ENCODE assay signal across 27 mouse cellular contexts in the genomic region with DNA sequence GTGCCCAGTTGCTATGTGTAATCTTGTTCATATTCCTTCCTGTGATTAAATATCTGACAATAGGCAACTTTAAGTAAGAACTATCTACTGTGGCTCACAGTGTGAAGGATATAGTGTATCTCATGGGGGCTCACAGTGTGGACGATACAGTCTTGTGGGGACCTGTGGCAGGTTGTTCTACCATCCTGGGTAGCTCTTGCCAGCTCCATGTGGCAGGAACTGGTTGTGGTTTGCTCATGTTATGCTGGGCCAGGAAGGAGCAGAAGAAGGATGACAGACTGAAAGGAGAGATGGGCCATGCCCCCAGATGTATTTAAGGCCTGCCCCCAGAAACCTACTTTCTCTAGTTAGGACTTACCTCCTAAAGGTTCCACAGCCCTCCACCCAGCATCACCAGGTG. TPM values are rescaled to one million over a fixed set of nuclear protein-coding genes. Genes with fewer than 3 reads are reported as not detected.
A peak's percentile ranks its signal among the peaks of the same experiment; 100 is the strongest.
DNase-seq lines count a peak whose midpoint lies in the region; ATAC-seq lines count a peak whose summit lies in the region.
"Had no signal": no experiment of that assay in that cellular context is flagged by ENCODE, and none has a peak within 500 bp of the region (broad histone marks: within the 10 kb centered on the region; RNA-seq: fewer than 3 reads in every experiment).

No protein-coding gene starts in this region.

- H3K9me3 ChIP-seq in hindbrain, embryonic 14.5 days (ENCODE audit: control insufficient read depth, low read length), result no peaks in the 10 kb centered on the region
- H3K9me3 ChIP-seq: embryonic facial prominence, embryonic 10.5 days; embryonic facial prominence, embryonic 13.5 days; forebrain, embryonic 10.5 days; heart, embryonic 12.5 days; heart, embryonic 15.5 days; hindbrain, embryonic 15.5 days had no signal

- no peak overlapping the region for H3K27ac ChIP-seq in hindbrain, embryonic 14.5 days
- H3K27ac ChIP-seq: embryonic facial prominence, embryonic 10.5 days; embryonic facial prominence, embryonic 13.5 days; forebrain, embryonic 10.5 days; gastrocnemius, adult 2 months; heart, embryonic 15.5 days; hindbrain, embryonic 15.5 days had no signal

- peak; percentile 21 for DNase-seq in thymus, postnatal 0 days (ENCODE audit: low spot score)
- no peak for DNase-seq in thymus, postnatal 36 days
- DNase-seq in 416B (ENCODE audit: low read depth), result peak; percentile 72
- DNase-seq in hindbrain, embryonic 14.5 days (ENCODE audit: low spot score), result no peak
- no peak for DNase-seq in spleen, postnatal 4 days (ENCODE audit: low spot score in 2 of 2)
- DNase-seq: adrenal gland, adult 2 months; adrenal gland, postnatal 14 days; cerebellum, adult 11 months; cerebellum, adult 2 months; cerebellum, adult 9-11 months; cerebellum, postnatal 25 days; embryo, embryonic 11 days; forebrain, postnatal 0 days; gastrocnemius, adult 2 months; gastrocnemius, postnatal 14 days; heart, adult 18-20 months; heart, postnatal 10 days; heart, postnatal 36 days had no signal

- H3K4me2 ChIP-seq in hindbrain, embryonic 14.5 days (replicated peaks), result no peak overlapping the region
- H3K4me2 ChIP-seq: embryonic facial prominence, embryonic 13.5 days; heart, embryonic 12.5 days; heart, embryonic 15.5 days; hindbrain, embryonic 15.5 days had no signal

- no peaks in the 10 kb centered on the region for H3K36me3 ChIP-seq in hindbrain, embryonic 14.5 days (replicated peaks; ENCODE audit: control insufficient read depth, insufficient read depth)
- H3K36me3 ChIP-seq: embryonic facial prominence, embryonic 13.5 days; heart, embryonic 12.5 days; heart, embryonic 15.5 days; hindbrain, embryonic 15.5 days had no signal

- H3K27me3 ChIP-seq in hindbrain, embryonic 14.5 days (ENCODE audit: control insufficient read depth, insufficient read depth, low read length), result no peaks in the 10 kb centered on the region
- H3K27me3 ChIP-seq: embryonic facial prominence, embryonic 13.5 days; heart, embryonic 12.5 days; heart, embryonic 15.5 days; hindbrain, embryonic 15.5 days had no signal

- H3K9ac ChIP-seq in hindbrain, embryonic 14.5 days, result no peak overlapping the region
- H3K9ac ChIP-seq: embryonic facial prominence, embryonic 13.5 days; forebrain, postnatal 0 days; heart, embryonic 12.5 days; heart, embryonic 15.5 days; hindbrain, embryonic 15.5 days had no signal

- 95% methylated on average over 1 of the region's 1 CpGs for WGBS in hindbrain, embryonic 14.5 days

- no peak overlapping the region for H3K4me3 ChIP-seq in hindbrain, embryonic 14.5 days (replicated peaks; ENCODE audit: low read length)
- H3K4me3 ChIP-seq: embryonic facial prominence, embryonic 10.5 days; embryonic facial prominence, embryonic 13.5 days; forebrain, embryonic 10.5 days; gastrocnemius, adult 2 months; heart, embryonic 12.5 days; heart, embryonic 15.5 days; hindbrain, embryonic 15.5 days had no signal

- H3K4me1 ChIP-seq in hindbrain, embryonic 14.5 days (replicated peaks; ENCODE audit: control insufficient read depth, insufficient read depth, low read length), result 0 out of 2 replicates have a peak, but pooled peaks cover 8% of the 10 kb centered on the region

- 0 out of 2 replicates have a peak, but pooled peaks have one; percentile 17 for ATAC-seq in erythroblast, adult 5-6 weeks (replicated peaks; ENCODE audit: low FRiP score, poor library complexity, severe bottlenecking)
- no peak for ATAC-seq in hindbrain, embryonic 14.5 days (ENCODE audit: low FRiP score)
- ATAC-seq: CD4-positive, CD25-positive, alpha-beta regulatory T cell, adult 4 months; forebrain, embryonic 14.5 days; forebrain, postnatal 0 days had no signal

RNA-seq across cellular contexts. Expression of gene Clasp1, which starts 51.7 kb away (rescaled TPM):
- polyA plus RNA-seq in thymus, postnatal 0 days (2015; fragmentation: Nextera tagmentation; extraction: Ambion mirVana), result 21.0 and 31.0 TPM in 2 replicates
- total RNA-seq in erythroblast, adult 5-6 weeks (2015; ENCODE audit: low replicate concordance), result 17.8 and 24.6 TPM in 2 replicates
- total RNA-seq in erythroblast, adult 5-6 weeks (2017; ENCODE audit: low replicate concordance), result 11.4 and 15.3 TPM in 2 replicates
- polyA plus RNA-seq in hindbrain, embryonic 14.5 days (2014; fragmentation: Nextera tagmentation; extraction: Ambion mirVana), result 115 and 130 TPM in 2 replicates

Comparison
In these comparisons a context has a peak if more than half of its experiments do, and no peak if none do; other contexts are left out.
1. DNase-seq: peak in thymus, postnatal 0 days (single experiment) and 416B (single experiment); none in thymus, postnatal 36 days (0 of 2), hindbrain, embryonic 14.5 days (single experiment) and spleen, postnatal 4 days (0 of 2).